Mouse (Mus musculus): ENCODE measurements at regions not wholly inside any gene's neighbourhood (a gene's known extent, or its start where the extent isn't known, plus 50 kb on each side); places are given as distances from the start of the nearest gene placed in this dataset.

GRCm38 (mm10) chr1:137323035-137323680 lies 362.9 kb upstream of the Nr5a2 start:
- Histone ChIP-seq H3K9ac (ENCODE audit: low read depth, low read length) (no peak overlapping the region), H3K27me3 (replicated peaks; ENCODE audit: control insufficient read depth, insufficient read depth, low read length) (no peaks in the 10 kb centered on the region), H3K4me3 (ENCODE audit: low read depth, low read length) (no peak overlapping the region), H3K4me1 (ENCODE audit: control insufficient read depth, insufficient read depth, low read length) (no peaks in the 10 kb centered on the region), H3K4me2 (ENCODE audit: low read depth, low read length) (no peak overlapping the region), H3K27ac (replicated peaks; ENCODE audit: low read depth, low read length) (no peak overlapping the region), H3K9me3 (ENCODE audit: control insufficient read depth, low read length) (no peaks in the 10 kb centered on the region), H3K36me3 (ENCODE audit: control insufficient read depth, insufficient read depth, low read length) (no peaks in the 10 kb centered on the region)
- ATAC-seq (ENCODE audit: low read depth) (peak; percentile 70; the same call in 1 of the 2 replicates), DNase-seq (ENCODE audit: low spot score) (peak; percentile 45)
- 51% methylated on average over 2 of the region's 2 CpGs for WGBS

DNA sequence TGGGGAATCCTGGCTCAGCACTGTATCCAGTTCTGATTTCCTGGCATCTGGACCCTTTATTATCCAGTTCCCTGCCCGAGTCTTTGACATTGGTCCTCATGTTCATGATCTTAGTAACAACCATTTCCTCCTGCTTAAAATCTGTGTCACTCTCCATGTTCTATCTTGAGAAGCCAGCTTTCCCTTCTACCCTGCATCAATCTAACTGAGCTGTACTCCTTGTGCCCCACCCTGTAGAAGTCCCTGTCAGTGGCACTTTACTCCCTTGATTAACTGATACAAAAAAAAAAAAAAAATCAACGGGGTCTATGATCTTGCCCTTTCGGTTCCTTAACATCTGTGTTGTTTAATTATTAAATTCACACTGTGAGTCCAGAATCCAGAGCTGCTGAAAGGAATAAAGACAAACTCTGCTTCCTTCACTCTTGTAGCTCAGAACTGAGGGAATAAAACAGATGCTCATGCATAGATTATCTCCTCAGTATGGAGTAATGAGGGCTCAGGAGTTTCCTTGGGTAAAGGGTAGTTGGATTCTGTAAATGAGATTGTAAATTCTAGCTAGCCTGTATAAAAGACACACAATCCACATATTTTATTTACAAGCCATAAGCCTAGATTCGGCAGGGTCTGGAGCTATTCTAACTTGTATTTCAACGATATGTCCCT lies 342.6 kb upstream of the Nr5a2 start:
- Histone ChIP-seq H3K9ac (ENCODE audit: low read depth, low read length) (no peak overlapping the region), H3K36me3 (ENCODE audit: control insufficient read depth, insufficient read depth, low read length) (no peaks in the 10 kb centered on the region), H3K27ac (replicated peaks; ENCODE audit: low read depth, low read length) (no peak overlapping the region), H3K4me3 (ENCODE audit: low read depth, low read length) (no peak overlapping the region), H3K9me3 (ENCODE audit: control insufficient read depth, low read length) (no peaks in the 10 kb centered on the region), H3K4me2 (ENCODE audit: low read depth, low read length) (no peak overlapping the region), H3K27me3 (replicated peaks; ENCODE audit: control insufficient read depth, insufficient read depth, low read length) (no peaks in the 10 kb centered on the region), H3K4me1 (ENCODE audit: control insufficient read depth, insufficient read depth, low read length) (no peaks in the 10 kb centered on the region)
- no peak for DNase-seq (ENCODE audit: low spot score)
- WGBS = 83% methylated on average over 5 of the region's 5 CpGs
- no peak for ATAC-seq (ENCODE audit: low read depth)

DNA sequence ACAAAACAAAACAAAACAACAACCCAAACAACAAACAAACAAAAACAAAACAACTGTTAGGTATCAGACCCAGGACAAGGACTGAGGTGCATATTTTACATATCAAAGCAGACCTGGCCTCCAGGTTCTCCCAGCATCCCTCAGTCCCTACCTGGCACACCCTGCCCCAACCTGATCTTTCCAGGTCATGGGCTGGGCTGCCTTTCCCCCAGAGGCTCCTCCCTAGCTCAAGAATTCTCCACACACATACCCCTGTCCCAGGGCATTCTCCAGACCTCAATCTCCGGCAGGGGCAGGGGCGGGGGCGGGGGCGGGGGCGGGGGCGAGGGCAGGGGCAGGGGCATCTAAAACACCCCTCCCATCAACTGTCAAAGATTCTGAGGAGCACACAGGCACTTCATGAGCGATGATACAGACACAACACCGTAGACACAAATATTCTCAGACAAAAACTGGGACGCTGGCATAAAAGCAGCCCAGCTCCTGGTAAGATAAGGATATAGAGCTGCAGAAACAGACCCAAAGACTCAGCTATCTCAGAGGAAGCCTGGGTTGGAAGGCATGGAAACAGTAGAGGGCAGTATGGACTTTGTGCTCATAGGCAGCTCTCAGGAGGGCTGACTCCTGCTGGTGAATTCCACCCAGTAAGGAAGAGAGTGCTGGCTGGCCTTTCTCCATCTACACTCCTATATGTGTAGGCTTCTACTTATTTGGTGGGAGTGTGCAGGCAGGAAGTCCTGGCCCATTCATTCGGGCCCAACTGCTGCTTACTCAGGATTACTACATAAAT lies 337.7 kb upstream of the Nr5a2 start:
- H3K9me3 ChIP-seq (ENCODE audit: control insufficient read depth, low read length) = no peaks in the 10 kb centered on the region
- ATAC-seq (ENCODE audit: low read depth) (no peak), DNase-seq (ENCODE audit: low spot score) (no peak)
- H3K27me3 ChIP-seq (replicated peaks; ENCODE audit: control insufficient read depth, insufficient read depth, low read length) = no peaks in the 10 kb centered on the region
- no peak overlapping the region for H3K9ac ChIP-seq (ENCODE audit: low read depth, low read length)
- WGBS = 55% methylated on average over 10 of the region's 10 CpGs
- no peak overlapping the region for H3K27ac ChIP-seq (replicated peaks; ENCODE audit: low read depth, low read length)
- H3K36me3 ChIP-seq (ENCODE audit: control insufficient read depth, insufficient read depth, low read length) = no peaks in the 10 kb centered on the region
- no peaks in the 10 kb centered on the region for H3K4me1 ChIP-seq (ENCODE audit: control insufficient read depth, insufficient read depth, low read length)
- no peak overlapping the region for H3K4me3 ChIP-seq (ENCODE audit: low read depth, low read length)
- H3K4me2 ChIP-seq (ENCODE audit: low read depth, low read length) = no peak overlapping the region

- ATAC-seq (ENCODE audit: low read depth) = no peak
- H3K27ac ChIP-seq (replicated peaks; ENCODE audit: low read depth, low read length) = no peak overlapping the region
- no peaks in the 10 kb centered on the region for H3K36me3 ChIP-seq (ENCODE audit: control insufficient read depth, insufficient read depth, low read length)
- no peaks in the 10 kb centered on the region for H3K27me3 ChIP-seq (replicated peaks; ENCODE audit: control insufficient read depth, insufficient read depth, low read length)
- H3K4me3 ChIP-seq (ENCODE audit: low read depth, low read length) = no peak overlapping the region
- no peak for DNase-seq (ENCODE audit: low spot score)
- H3K4me2 ChIP-seq (ENCODE audit: low read depth, low read length) = no peak overlapping the region
- peaks cover 5% of the 10 kb centered on the region; the same call in 1 of the 2 replicates for H3K9me3 ChIP-seq (ENCODE audit: control insufficient read depth, low read length)
- no peak overlapping the region for H3K9ac ChIP-seq (ENCODE audit: low read depth, low read length)
- 0 out of 2 replicates have a peak, but pooled peaks cover 4% of the 10 kb centered on the region for H3K4me1 ChIP-seq (ENCODE audit: control insufficient read depth, insufficient read depth, low read length)
- 70% methylated on average over 9 of the region's 9 CpGs for WGBS
These were observed 329.2 kb upstream of the Nr5a2 start for GRCm38 (mm10) chr1:137289456-137289855.

DNA sequence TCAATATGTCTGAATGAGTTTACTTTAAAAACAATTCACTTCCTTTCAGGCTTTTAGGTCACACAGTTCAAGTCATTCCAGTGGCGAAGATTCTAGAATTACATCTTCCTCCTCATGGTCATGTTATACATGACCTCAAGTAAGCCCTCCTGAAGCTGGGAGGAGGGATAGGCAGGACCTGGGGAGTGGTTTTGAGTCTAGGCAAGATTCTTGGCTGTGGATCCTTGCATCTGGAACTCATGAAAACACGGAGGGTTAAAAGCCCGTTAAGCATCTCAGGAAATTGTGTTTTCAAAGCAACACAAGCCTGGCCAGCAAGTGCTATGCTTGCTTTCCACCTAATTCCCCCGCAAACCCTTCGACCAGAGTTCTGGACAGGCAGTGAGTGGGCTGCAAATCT lies 323.0 kb upstream of the Nr5a2 start:
- WGBS = 45% methylated on average over 5 of the region's 5 CpGs
- H3K4me2 ChIP-seq (ENCODE audit: low read depth, low read length) = no peak overlapping the region
- peaks cover 5% of the 10 kb centered on the region; the same call in 1 of the 2 replicates for H3K9me3 ChIP-seq (ENCODE audit: control insufficient read depth, low read length)
- DNase-seq (ENCODE audit: low spot score) (peak; percentile 83), ATAC-seq (ENCODE audit: low read depth) (0 out of 2 replicates have a peak, but pooled peaks have one; percentile 9)
- H3K36me3 ChIP-seq (ENCODE audit: control insufficient read depth, insufficient read depth, low read length) = no peaks in the 10 kb centered on the region
- peaks cover 9% of the 10 kb centered on the region; the same call in 1 of the 2 replicates for H3K4me1 ChIP-seq (ENCODE audit: control insufficient read depth, insufficient read depth, low read length)
- H3K9ac ChIP-seq (ENCODE audit: low read depth, low read length) = no peak overlapping the region
- no peak overlapping the region for H3K27ac ChIP-seq (replicated peaks; ENCODE audit: low read depth, low read length)
- H3K27me3 ChIP-seq (replicated peaks; ENCODE audit: control insufficient read depth, insufficient read depth, low read length) = no peaks in the 10 kb centered on the region
- no peak overlapping the region for H3K4me3 ChIP-seq (ENCODE audit: low read depth, low read length)

GRCm38 (mm10) chr1:137282457-137282856 lies 322.2 kb upstream of the Nr5a2 start:
- Histone ChIP-seq H3K9me3 (ENCODE audit: control insufficient read depth, low read length) (peaks cover 5% of the 10 kb centered on the region; the same call in 1 of the 2 replicates), H3K4me1 (ENCODE audit: control insufficient read depth, insufficient read depth, low read length) (peaks cover 9% of the 10 kb centered on the region; the same call in 1 of the 2 replicates), H3K9ac (ENCODE audit: low read depth, low read length) (no peak overlapping the region), H3K27ac (replicated peaks; ENCODE audit: low read depth, low read length) (no peak overlapping the region), H3K36me3 (ENCODE audit: control insufficient read depth, insufficient read depth, low read length) (no peaks in the 10 kb centered on the region), H3K4me3 (ENCODE audit: low read depth, low read length) (no peak overlapping the region), H3K4me2 (ENCODE audit: low read depth, low read length) (no peak overlapping the region), H3K27me3 (replicated peaks; ENCODE audit: control insufficient read depth, insufficient read depth, low read length) (no peaks in the 10 kb centered on the region)
- ATAC-seq (ENCODE audit: low read depth) (no peak), DNase-seq (ENCODE audit: low spot score) (peak; percentile 19)
- 71% methylated on average over 5 of the region's 5 CpGs for WGBS

- no peaks in the 10 kb centered on the region for H3K36me3 ChIP-seq (ENCODE audit: control insufficient read depth, insufficient read depth, low read length)
- ATAC-seq (ENCODE audit: low read depth) (peak; percentile 41; the same call in 1 of the 2 replicates), DNase-seq (ENCODE audit: low spot score) (peak; percentile 33)
- H3K9me3 ChIP-seq (ENCODE audit: control insufficient read depth, low read length) = peaks cover 5% of the 10 kb centered on the region; the same call in 1 of the 2 replicates
- no peak overlapping the region for H3K4me2 ChIP-seq (ENCODE audit: low read depth, low read length)
- peaks cover 9% of the 10 kb centered on the region; the same call in 1 of the 2 replicates for H3K4me1 ChIP-seq (ENCODE audit: control insufficient read depth, insufficient read depth, low read length)
- no peak overlapping the region for H3K4me3 ChIP-seq (ENCODE audit: low read depth, low read length)
- H3K27me3 ChIP-seq (replicated peaks; ENCODE audit: control insufficient read depth, insufficient read depth, low read length) = no peaks in the 10 kb centered on the region
- no peak overlapping the region for H3K27ac ChIP-seq (replicated peaks; ENCODE audit: low read depth, low read length)
- WGBS = 65% methylated on average over 10 of the region's 10 CpGs
- no peak overlapping the region for H3K9ac ChIP-seq (ENCODE audit: low read depth, low read length)
These were observed 320.4 kb upstream of the Nr5a2 start for GRCm38 (mm10) chr1:137280391-137281386.
